Mouse (Mus musculus): ENCODE measurements around the gene Eif3b. TPM values are rescaled to one million over a fixed set of nuclear protein-coding genes. Genes with fewer than 3 reads are reported as not detected.
"Not testable (repeated sequence)": the region's sequence is repeated elsewhere in the genome, so short reads cannot be mapped to it uniquely, and the experiment has no call there.

The Eif3b gene
- polyA plus RNA-seq, 1 experiment: 76.0 TPM

DNA sequence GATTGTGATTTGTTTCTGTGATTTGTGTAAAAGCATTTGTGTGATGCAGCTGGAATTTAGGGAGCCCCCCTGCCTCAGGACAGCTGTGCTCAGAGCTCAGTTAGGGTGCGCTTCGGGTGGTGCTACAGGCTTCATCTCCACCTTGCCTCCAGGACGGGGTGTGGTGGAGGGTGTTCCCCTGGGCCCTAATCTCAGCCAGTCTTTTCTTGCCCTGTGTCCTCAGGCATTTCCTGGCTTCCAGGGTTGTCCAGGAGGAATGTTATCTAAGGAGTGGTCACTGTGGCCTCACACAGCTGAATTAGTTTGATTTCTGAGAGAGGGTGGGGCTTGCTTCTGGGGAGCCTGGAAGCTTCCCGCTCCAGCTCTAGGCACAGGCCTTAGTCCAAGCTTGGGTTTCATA is 24.9 kb downstream of the Eif3b start:
- WGBS: 81% methylated on average over 4 of the region's 4 CpGs
- no peak for TF ChIP-seq POLR2A (IDR thresholded peaks at IDR 0.05; ENCODE audit: low read depth, low read length)
- Histone ChIP-seq H3K27me3 (replicated peaks; ENCODE audit: control insufficient read depth, insufficient read depth, low read length) (no peaks in the 10 kb centered on the region), H3K4me1 (ENCODE audit: control insufficient read depth, insufficient read depth, low read length) (no peaks in the 10 kb centered on the region), H3K4me3 (ENCODE audit: insufficient read depth, low read depth, low read length) (no peak overlapping the region), H3K36me3 (ENCODE audit: control insufficient read depth, insufficient read depth, low read length) (no peaks in the 10 kb centered on the region; the same call in 1 of the 2 replicates), H3K27ac (ENCODE audit: insufficient read depth, low read depth, low read length) (no peak overlapping the region)
- peak; percentile 6 for DNase-seq

GRCm38 (mm10) chr5:140445345-140445744 is 26.2 kb downstream of the Eif3b start, which contains the start of gene Gm4869:
Gm4869 (plus strand) TSS chr5:140445645.
- 83% methylated on average over 5 of the region's 5 CpGs for WGBS
- H3K4me1 ChIP-seq (ENCODE audit: control insufficient read depth, insufficient read depth, low read length): no peaks in the 10 kb centered on the region
- H3K27me3 ChIP-seq (replicated peaks; ENCODE audit: control insufficient read depth, insufficient read depth, low read length): no peaks in the 10 kb centered on the region
- no peak for DNase-seq
- no peaks in the 10 kb centered on the region for H3K36me3 ChIP-seq (ENCODE audit: control insufficient read depth, insufficient read depth, low read length)
- no peak within 1 kb of the TSS for H3K4me3 ChIP-seq (ENCODE audit: insufficient read depth, low read depth, low read length)
- no peak within 1 kb of the TSS for H3K27ac ChIP-seq (ENCODE audit: insufficient read depth, low read depth, low read length)
- no peak for TF ChIP-seq POLR2A (IDR thresholded peaks at IDR 0.05; ENCODE audit: low read depth, low read length)
- TF ChIP-seq CTCF (conservative IDR thresholded peaks at IDR 0.05; ENCODE audit: insufficient read depth, insufficient read length, low read depth, low read length): no peak

- DNase-seq: no peak
- H3K27me3 ChIP-seq (replicated peaks; ENCODE audit: control insufficient read depth, insufficient read depth, low read length): no peaks in the 10 kb centered on the region
- TF ChIP-seq CTCF (conservative IDR thresholded peaks at IDR 0.05; ENCODE audit: insufficient read depth, insufficient read length, low read depth, low read length) (no peak), POLR2A (IDR thresholded peaks at IDR 0.05; ENCODE audit: low read depth, low read length) (no peak)
- no peak overlapping the region for H3K4me3 ChIP-seq (ENCODE audit: insufficient read depth, low read depth, low read length)
- WGBS: 59% methylated on average over 7 of the region's 7 CpGs
- H3K36me3 ChIP-seq (ENCODE audit: control insufficient read depth, insufficient read depth, low read length): no peaks in the 10 kb centered on the region
- no peaks in the 10 kb centered on the region for H3K4me1 ChIP-seq (ENCODE audit: control insufficient read depth, insufficient read depth, low read length)
- H3K27ac ChIP-seq (ENCODE audit: insufficient read depth, low read depth, low read length): no peak overlapping the region
Observed at GRCm38 (mm10) chr5:140446054-140446453, 26.9 kb downstream of the Eif3b start.

DNA sequence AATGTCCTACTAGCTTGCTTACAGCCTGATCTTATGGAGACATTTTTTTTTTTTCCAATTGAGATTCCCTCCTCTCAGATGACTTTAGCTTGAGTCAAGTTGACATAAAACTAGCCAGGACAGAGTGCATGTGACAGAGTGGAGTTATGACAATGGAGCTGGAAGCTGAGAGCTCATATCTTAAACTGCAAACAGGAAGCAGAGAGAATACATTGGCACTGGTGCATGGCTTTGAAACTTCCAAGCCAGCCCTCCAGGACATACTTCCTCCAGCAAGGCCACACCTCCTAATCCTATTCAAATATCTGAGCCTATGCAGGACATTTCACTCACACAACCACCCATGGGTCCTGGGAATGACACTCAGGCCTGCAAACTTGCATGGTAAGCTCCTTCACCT is 35.4 kb downstream of the Eif3b start:
- H3K4me3 ChIP-seq (ENCODE audit: insufficient read depth, low read depth, low read length): no peak overlapping the region

DNA sequence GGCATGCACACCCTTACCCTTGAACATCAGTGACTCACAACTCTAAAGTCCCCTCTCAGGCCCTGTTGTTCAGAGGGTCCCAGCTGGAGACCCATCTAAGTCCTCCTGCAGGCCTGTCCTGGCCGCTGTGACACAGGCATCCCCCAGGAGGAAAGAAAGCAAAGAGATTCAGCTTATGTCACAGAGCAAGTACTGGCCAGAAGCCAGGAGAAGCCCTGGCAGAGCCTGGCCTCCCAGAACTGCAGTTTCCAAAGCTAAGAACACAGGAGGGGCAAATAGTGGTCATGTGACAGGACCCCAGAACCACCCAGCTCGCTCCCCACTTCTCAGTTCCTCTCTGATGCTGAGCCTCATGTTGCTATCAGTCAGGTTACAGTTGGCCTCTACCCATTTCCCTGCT is 36.3 kb downstream of the Eif3b start:
- Histone ChIP-seq H3K4me1 (ENCODE audit: control insufficient read depth, insufficient read depth, low read length) (no peaks in the 10 kb centered on the region), H3K36me3 (ENCODE audit: control insufficient read depth, insufficient read depth, low read length) (no peaks in the 10 kb centered on the region), H3K27me3 (replicated peaks; ENCODE audit: control insufficient read depth, insufficient read depth, low read length) (no peaks in the 10 kb centered on the region), H3K4me3 (ENCODE audit: insufficient read depth, low read depth, low read length) (no peak overlapping the region), H3K27ac (ENCODE audit: insufficient read depth, low read depth, low read length) (no peak overlapping the region)
- DNase-seq: no peak
- WGBS: 81% methylated on average over 2 of the region's 2 CpGs
- no peak for TF ChIP-seq CTCF (conservative IDR thresholded peaks at IDR 0.05; ENCODE audit: insufficient read depth, insufficient read length, low read depth, low read length)
- no peak for TF ChIP-seq POLR2A (IDR thresholded peaks at IDR 0.05; ENCODE audit: low read depth, low read length)

More for the DNA sequence above, 35.4 kb downstream of the Eif3b start:
- DNase-seq: no peak
- H3K27ac ChIP-seq (ENCODE audit: insufficient read depth, low read depth, low read length): no peak overlapping the region
- no peaks in the 10 kb centered on the region for H3K36me3 ChIP-seq (ENCODE audit: control insufficient read depth, insufficient read depth, low read length)
- H3K4me1 ChIP-seq (ENCODE audit: control insufficient read depth, insufficient read depth, low read length): no peaks in the 10 kb centered on the region
- TF ChIP-seq CTCF (conservative IDR thresholded peaks at IDR 0.05; ENCODE audit: insufficient read depth, insufficient read length, low read depth, low read length) (no peak), POLR2A (IDR thresholded peaks at IDR 0.05; ENCODE audit: low read depth, low read length) (no peak)
- no peaks in the 10 kb centered on the region for H3K27me3 ChIP-seq (replicated peaks; ENCODE audit: control insufficient read depth, insufficient read depth, low read length)

DNA sequence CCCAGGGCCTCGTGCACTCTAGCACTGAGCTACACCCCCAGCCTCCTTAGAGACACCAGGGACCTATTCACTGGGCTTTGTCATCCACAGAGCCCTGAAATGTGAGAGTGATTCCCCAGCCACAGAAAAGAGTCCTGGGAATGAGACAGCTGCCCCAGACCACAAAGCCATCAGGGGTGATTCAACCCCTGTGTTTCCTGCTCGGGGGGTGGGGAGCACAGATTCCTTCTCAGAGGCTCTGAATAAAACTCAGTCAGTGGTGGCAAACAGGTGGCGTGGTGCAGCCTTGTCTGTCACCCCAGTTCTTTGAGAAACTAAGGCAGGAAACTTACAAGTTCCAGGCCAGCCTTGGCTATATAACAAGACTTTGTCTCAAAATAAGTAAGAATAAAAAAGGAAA is 42.3 kb downstream of the Eif3b start:
- no peak for TF ChIP-seq POLR2A (IDR thresholded peaks at IDR 0.05; ENCODE audit: low read depth, low read length)
- no peak for TF ChIP-seq CTCF (conservative IDR thresholded peaks at IDR 0.05; ENCODE audit: insufficient read depth, insufficient read length, low read depth, low read length)

DNA sequence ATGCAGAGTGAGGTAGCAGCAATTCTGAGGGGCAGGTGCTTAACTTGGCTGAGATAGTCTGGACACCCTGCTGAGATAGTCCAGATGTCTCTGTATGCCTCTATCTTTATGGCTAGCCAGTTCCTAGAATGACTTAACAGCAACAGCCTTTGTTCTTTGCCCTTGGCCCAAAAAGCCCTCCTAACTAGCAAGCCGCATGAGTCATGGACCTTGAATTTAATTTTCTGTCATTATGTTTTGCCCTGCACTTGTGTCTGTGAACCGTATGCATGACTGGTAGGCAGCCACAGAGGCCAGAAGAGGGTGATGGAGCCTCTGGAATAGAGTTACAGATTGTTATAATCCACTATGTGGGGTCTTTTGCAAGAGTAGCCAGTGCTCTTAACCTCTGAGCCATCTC is 44.0 kb downstream of the Eif3b start:
- DNase-seq; H3K4me3 ChIP-seq (ENCODE audit: insufficient read depth, low read depth, low read length); H3K27me3 ChIP-seq (replicated peaks; ENCODE audit: control insufficient read depth, insufficient read depth, low read length); H3K27ac ChIP-seq (ENCODE audit: insufficient read depth, low read depth, low read length); H3K4me1 ChIP-seq (ENCODE audit: control insufficient read depth, insufficient read depth, low read length); H3K36me3 ChIP-seq (ENCODE audit: control insufficient read depth, insufficient read depth, low read length): not testable (repeated sequence)
- 73% methylated on average over 2 of the region's 2 CpGs for WGBS

More for the DNA sequence above, 42.3 kb downstream of the Eif3b start:
- no peaks in the 10 kb centered on the region for H3K36me3 ChIP-seq (ENCODE audit: control insufficient read depth, insufficient read depth, low read length)
- DNase-seq: no peak
- H3K4me3 ChIP-seq (ENCODE audit: insufficient read depth, low read depth, low read length): no peak overlapping the region
- H3K4me1 ChIP-seq (ENCODE audit: control insufficient read depth, insufficient read depth, low read length): no peaks in the 10 kb centered on the region
- no peaks in the 10 kb centered on the region for H3K27me3 ChIP-seq (replicated peaks; ENCODE audit: control insufficient read depth, insufficient read depth, low read length)
- 83% methylated on average over 3 of the region's 3 CpGs for WGBS
- no peak overlapping the region for H3K27ac ChIP-seq (ENCODE audit: insufficient read depth, low read depth, low read length)

DNA sequence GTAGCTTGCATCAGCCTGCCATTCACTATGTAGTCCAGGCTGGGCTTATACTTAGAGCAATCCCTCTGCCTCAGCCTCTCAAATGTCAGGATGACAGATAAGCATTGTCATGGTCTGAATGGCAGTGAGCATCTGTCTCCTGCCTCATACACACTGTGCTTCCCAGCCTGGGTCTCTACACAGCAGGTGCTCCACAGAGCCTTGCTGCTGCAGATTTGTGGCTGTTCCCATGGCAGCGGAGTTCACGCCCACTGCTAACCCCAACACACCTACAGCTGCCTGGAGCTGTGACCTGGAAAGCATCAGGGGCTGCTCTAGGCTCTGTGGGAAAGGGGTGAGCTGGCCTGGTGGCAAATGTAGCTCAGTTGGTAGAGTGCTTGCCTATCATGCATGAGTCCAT is 45.8 kb downstream of the Eif3b start:
- Histone ChIP-seq H3K36me3 (ENCODE audit: control insufficient read depth, insufficient read depth, low read length) (no peaks in the 10 kb centered on the region), H3K27ac (ENCODE audit: insufficient read depth, low read depth, low read length) (no peak overlapping the region), H3K4me3 (ENCODE audit: insufficient read depth, low read depth, low read length) (no peak overlapping the region), H3K27me3 (replicated peaks; ENCODE audit: control insufficient read depth, insufficient read depth, low read length) (no peaks in the 10 kb centered on the region), H3K4me1 (ENCODE audit: control insufficient read depth, insufficient read depth, low read length) (no peaks in the 10 kb centered on the region)
- 85% methylated on average over 2 of the region's 2 CpGs for WGBS
- TF ChIP-seq CTCF (conservative IDR thresholded peaks at IDR 0.05; ENCODE audit: insufficient read depth, insufficient read length, low read depth, low read length) (no peak), POLR2A (IDR thresholded peaks at IDR 0.05; ENCODE audit: low read depth, low read length) (no peak)
- no peak for DNase-seq

Measured in kidney, adult 2 months (tissue).